Mouse (Mus musculus): ENCODE results near the gene Ccdc33. TPM values are rescaled to one million over a fixed set of nuclear protein-coding genes. Genes with fewer than 3 reads are reported as not detected.
A peak's percentile ranks its signal among the peaks of the same experiment; 100 is the strongest.

Ccdc33 gene
- polyA plus RNA-seq, 1 experiment from 2014 or later, result 0.25 TPM

DNA sequence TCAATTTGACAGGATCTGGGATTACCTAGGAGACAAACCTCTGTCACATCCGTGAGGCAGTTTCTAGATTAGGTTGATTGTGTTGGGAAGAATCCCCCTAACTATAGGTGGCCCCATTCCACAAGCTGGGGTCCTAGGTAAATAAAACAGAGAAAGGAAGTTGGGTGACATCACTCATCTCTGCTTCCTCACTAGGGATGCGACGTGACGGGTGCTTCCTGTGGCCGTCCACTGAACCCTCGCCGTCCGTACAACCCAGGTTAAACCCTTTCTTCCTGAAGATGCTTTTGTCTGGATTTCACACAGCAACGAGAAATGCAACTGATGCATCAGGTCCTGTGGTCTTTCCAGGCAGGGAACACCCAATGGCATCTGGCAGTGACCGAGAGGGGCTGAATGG, 71.6 kb downstream of the Ccdc33 start:
- H3K4me2 ChIP-seq (ENCODE audit: low read depth, low read length), result no peak overlapping the region
- no peaks in the 10 kb centered on the region for H3K36me3 ChIP-seq (ENCODE audit: control insufficient read depth, insufficient read depth, low read length)
- 78% methylated on average over 10 of the region's 10 CpGs for WGBS
- ATAC-seq (ENCODE audit: low read depth) (no peak), DNase-seq (ENCODE audit: low spot score) (no peak)
- H3K4me3 ChIP-seq (ENCODE audit: low read depth, low read length), result no peak overlapping the region
- peaks cover 8% of the 10 kb centered on the region; the same call in 1 of the 2 replicates for H3K4me1 ChIP-seq (ENCODE audit: control insufficient read depth, insufficient read depth, low read length)
- H3K27me3 ChIP-seq (replicated peaks; ENCODE audit: control insufficient read depth, insufficient read depth, low read length), result no peaks in the 10 kb centered on the region; the same call in 1 of the 2 replicates
- H3K27ac ChIP-seq (replicated peaks; ENCODE audit: low read depth, low read length), result no peak overlapping the region
- H3K9ac ChIP-seq (ENCODE audit: low read depth, low read length), result no peak overlapping the region
- no peaks in the 10 kb centered on the region for H3K9me3 ChIP-seq (ENCODE audit: control insufficient read depth, low read length)

DNA sequence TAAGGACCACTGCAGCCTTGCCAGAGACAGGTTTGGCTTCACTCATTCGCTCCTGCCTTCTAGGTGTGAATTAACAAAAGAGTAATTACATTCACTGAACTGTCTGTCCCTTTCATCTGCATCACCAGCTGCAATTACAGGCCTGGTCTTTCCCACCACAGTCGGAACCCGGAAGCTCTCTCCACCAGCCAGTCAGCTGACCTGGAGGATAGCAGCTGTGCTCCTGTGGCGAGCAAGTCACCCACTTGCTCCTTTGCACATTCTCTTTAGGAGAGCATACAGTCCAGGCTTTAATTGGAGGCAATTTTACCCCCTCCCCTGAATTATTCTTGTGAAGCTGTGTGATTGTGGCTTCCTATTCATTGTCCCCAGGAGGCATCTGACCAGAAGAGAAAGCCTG, 73.0 kb downstream of the Ccdc33 start:
- ATAC-seq (ENCODE audit: low read depth) (no peak), DNase-seq (ENCODE audit: low spot score) (peak; percentile 42)
- peaks cover 8% of the 10 kb centered on the region; the same call in 1 of the 2 replicates for H3K4me1 ChIP-seq (ENCODE audit: control insufficient read depth, insufficient read depth, low read length)
- no peaks in the 10 kb centered on the region for H3K9me3 ChIP-seq (ENCODE audit: control insufficient read depth, low read length)
- no peaks in the 10 kb centered on the region for H3K36me3 ChIP-seq (ENCODE audit: control insufficient read depth, insufficient read depth, low read length)
- no peak overlapping the region for H3K9ac ChIP-seq (ENCODE audit: low read depth, low read length)
- no peaks in the 10 kb centered on the region; the same call in 1 of the 2 replicates for H3K27me3 ChIP-seq (replicated peaks; ENCODE audit: control insufficient read depth, insufficient read depth, low read length)
- WGBS, result 31% methylated on average over 4 of the region's 4 CpGs
- H3K4me2 ChIP-seq (ENCODE audit: low read depth, low read length), result no peak overlapping the region
- H3K27ac ChIP-seq (replicated peaks; ENCODE audit: low read depth, low read length), result no peak overlapping the region
- H3K4me3 ChIP-seq (ENCODE audit: low read depth, low read length), result no peak overlapping the region

DNA sequence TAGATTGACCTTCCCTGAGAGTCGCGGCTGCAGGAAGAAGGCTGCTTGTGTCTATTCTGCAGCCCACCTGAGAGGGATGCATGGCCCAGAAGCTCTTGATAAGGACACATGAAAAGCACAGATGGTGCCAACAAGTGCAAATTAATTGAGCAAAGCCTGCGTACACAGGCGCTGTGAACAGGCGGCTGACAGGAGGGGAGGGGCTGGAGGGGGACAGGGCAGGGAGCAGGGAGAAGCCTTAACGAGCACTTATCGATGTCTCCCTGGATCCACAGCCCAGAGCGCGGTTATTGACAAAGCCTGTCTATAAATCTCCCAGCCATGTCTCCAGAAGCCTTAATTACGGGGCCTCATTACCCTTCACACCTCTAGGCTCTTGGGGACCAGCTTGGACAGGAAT, 73.8 kb downstream of the Ccdc33 start:
- H3K9ac ChIP-seq (ENCODE audit: low read depth, low read length), result no peak overlapping the region
- peaks cover 8% of the 10 kb centered on the region; the same call in 1 of the 2 replicates for H3K4me1 ChIP-seq (ENCODE audit: control insufficient read depth, insufficient read depth, low read length)
- no peak overlapping the region for H3K4me3 ChIP-seq (ENCODE audit: low read depth, low read length)
- no peak overlapping the region for H3K4me2 ChIP-seq (ENCODE audit: low read depth, low read length)
- ATAC-seq (ENCODE audit: low read depth) (0 out of 2 replicates have a peak, but pooled peaks have one; percentile 48), DNase-seq (ENCODE audit: low spot score) (no peak)
- no peak overlapping the region for H3K27ac ChIP-seq (replicated peaks; ENCODE audit: low read depth, low read length)
- no peaks in the 10 kb centered on the region for H3K9me3 ChIP-seq (ENCODE audit: control insufficient read depth, low read length)
- no peaks in the 10 kb centered on the region for H3K36me3 ChIP-seq (ENCODE audit: control insufficient read depth, insufficient read depth, low read length)
- WGBS, result 32% methylated on average over 10 of the region's 10 CpGs
- H3K27me3 ChIP-seq (replicated peaks; ENCODE audit: control insufficient read depth, insufficient read depth, low read length), result no peaks in the 10 kb centered on the region

DNA sequence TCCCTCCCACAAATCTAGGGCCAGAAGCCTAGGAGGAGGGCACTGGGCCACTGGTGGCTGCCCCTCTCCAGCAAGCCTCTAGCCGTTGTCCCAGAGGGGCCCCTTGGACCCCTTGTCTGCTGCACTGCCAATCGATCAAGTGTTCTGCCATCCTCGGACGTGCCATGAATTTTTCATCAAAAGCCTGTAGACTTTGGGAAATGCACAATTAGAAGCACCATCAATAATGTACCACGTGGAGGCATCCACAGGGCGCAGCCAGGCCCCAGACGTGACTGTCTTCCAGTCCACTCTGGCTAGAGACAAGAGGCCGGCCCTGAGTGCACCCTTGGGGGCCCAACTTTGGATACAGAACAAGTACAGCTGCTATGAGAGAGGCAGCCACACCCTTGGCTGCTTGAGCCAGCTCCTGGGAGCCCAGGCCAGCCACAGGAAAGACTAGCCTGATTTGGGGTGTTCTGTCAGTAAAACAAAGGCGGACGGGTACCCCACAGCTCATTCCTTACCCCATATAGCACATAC, 75.1 kb downstream of the Ccdc33 start:
- Histone ChIP-seq H3K9ac (ENCODE audit: low read depth, low read length) (no peak overlapping the region), H3K27ac (replicated peaks; ENCODE audit: low read depth, low read length) (no peak overlapping the region), H3K4me1 (ENCODE audit: control insufficient read depth, insufficient read depth, low read length) (peaks cover 8% of the 10 kb centered on the region; the same call in 1 of the 2 replicates), H3K27me3 (replicated peaks; ENCODE audit: control insufficient read depth, insufficient read depth, low read length) (no peaks in the 10 kb centered on the region), H3K36me3 (ENCODE audit: control insufficient read depth, insufficient read depth, low read length) (no peaks in the 10 kb centered on the region), H3K4me3 (ENCODE audit: low read depth, low read length) (no peak overlapping the region), H3K9me3 (ENCODE audit: control insufficient read depth, low read length) (no peaks in the 10 kb centered on the region), H3K4me2 (ENCODE audit: low read depth, low read length) (no peak overlapping the region)
- WGBS, result 84% methylated on average over 10 of the region's 10 CpGs
- ATAC-seq (ENCODE audit: low read depth) (no peak), DNase-seq (ENCODE audit: low spot score) (no peak)

DNA sequence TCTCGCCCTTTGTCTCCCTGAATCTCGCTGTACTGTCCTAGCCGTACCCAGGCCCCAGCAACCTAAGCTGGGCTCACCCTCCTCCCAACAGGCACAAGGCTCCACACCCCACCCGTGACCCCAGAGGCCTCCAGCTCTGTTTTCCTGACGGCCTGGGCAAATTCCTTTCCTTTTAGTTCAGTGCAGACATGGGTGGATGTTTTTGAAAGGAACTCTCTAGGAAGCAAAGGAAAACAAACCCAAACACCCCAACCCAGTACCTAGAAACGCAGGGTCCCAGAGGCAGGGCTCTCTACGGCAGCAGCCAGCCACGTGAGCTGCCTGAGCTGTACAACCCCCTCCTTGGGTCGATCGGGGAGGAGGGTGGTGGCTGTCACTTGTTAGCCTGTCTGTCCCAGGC, 76.2 kb downstream of the Ccdc33 start:
- Histone ChIP-seq H3K4me1 (ENCODE audit: control insufficient read depth, insufficient read depth, low read length) (peaks cover 8% of the 10 kb centered on the region; the same call in 1 of the 2 replicates), H3K4me3 (ENCODE audit: low read depth, low read length) (no peak overlapping the region), H3K36me3 (ENCODE audit: control insufficient read depth, insufficient read depth, low read length) (no peaks in the 10 kb centered on the region), H3K4me2 (ENCODE audit: low read depth, low read length) (no peak overlapping the region), H3K9ac (ENCODE audit: low read depth, low read length) (no peak overlapping the region), H3K9me3 (ENCODE audit: control insufficient read depth, low read length) (no peaks in the 10 kb centered on the region), H3K27ac (replicated peaks; ENCODE audit: low read depth, low read length) (no peak overlapping the region), H3K27me3 (replicated peaks; ENCODE audit: control insufficient read depth, insufficient read depth, low read length) (no peaks in the 10 kb centered on the region)
- ATAC-seq (ENCODE audit: low read depth) (no peak), DNase-seq (ENCODE audit: low spot score) (no peak)
- WGBS, result 29% methylated on average over 10 of the region's 10 CpGs

- Histone ChIP-seq H3K4me2 (ENCODE audit: low read depth, low read length) (no peak overlapping the region), H3K9me3 (ENCODE audit: control insufficient read depth, low read length) (no peaks in the 10 kb centered on the region), H3K4me3 (ENCODE audit: low read depth, low read length) (no peak overlapping the region), H3K9ac (ENCODE audit: low read depth, low read length) (no peak overlapping the region), H3K4me1 (ENCODE audit: control insufficient read depth, insufficient read depth, low read length) (peaks cover 8% of the 10 kb centered on the region; the same call in 1 of the 2 replicates), H3K27ac (replicated peaks; ENCODE audit: low read depth, low read length) (no peak overlapping the region), H3K36me3 (ENCODE audit: control insufficient read depth, insufficient read depth, low read length) (no peaks in the 10 kb centered on the region), H3K27me3 (replicated peaks; ENCODE audit: control insufficient read depth, insufficient read depth, low read length) (no peaks in the 10 kb centered on the region)
- no peak for DNase-seq (ENCODE audit: low spot score)
- 28% methylated on average over 4 of the region's 4 CpGs for WGBS
- no peak for ATAC-seq (ENCODE audit: low read depth)
Observed at GRCm38 (mm10) chr9:58040977-58041376, 77.6 kb downstream of the Ccdc33 start.

DNA sequence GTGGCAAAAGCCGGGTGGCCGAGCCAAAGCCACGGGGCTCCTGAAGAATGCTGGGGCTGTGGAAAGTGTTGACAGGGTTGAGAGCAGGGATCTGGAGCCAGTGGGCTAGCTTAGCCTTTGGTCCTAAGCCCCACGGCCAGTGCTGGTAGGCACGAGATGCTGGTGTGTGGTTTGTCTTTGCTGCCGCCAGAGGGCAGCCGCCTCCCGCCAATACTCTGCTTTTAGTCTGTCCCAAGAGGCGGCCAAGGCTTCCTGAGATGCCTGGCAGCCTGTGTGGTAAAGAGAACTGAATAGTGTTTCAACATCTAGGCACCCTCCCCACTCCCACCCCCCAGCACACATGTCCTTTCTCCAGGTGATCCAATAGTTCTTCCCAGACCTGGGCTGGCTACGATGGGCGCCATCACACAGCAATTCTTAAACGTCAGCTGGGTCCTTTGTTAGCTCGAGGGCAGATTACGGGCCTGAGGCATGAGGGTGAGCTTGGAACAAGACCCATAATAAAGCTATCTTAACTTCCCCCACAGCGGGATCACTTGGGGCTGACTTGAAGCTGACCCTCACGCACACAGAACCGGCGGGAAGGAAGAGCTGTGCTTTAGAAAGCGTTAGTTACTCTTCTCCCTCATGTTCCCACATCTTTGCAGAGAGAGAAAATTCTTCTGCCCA, 80.0 kb downstream of the Ccdc33 start:
- Histone ChIP-seq H3K9ac (ENCODE audit: low read depth, low read length) (no peak overlapping the region), H3K36me3 (ENCODE audit: control insufficient read depth, insufficient read depth, low read length) (no peaks in the 10 kb centered on the region), H3K27me3 (replicated peaks; ENCODE audit: control insufficient read depth, insufficient read depth, low read length) (no peaks in the 10 kb centered on the region), H3K4me2 (ENCODE audit: low read depth, low read length) (no peak overlapping the region), H3K4me1 (ENCODE audit: control insufficient read depth, insufficient read depth, low read length) (peaks cover 8% of the 10 kb centered on the region; the same call in 1 of the 2 replicates), H3K27ac (replicated peaks; ENCODE audit: low read depth, low read length) (no peak overlapping the region), H3K4me3 (ENCODE audit: low read depth, low read length) (no peak overlapping the region), H3K9me3 (ENCODE audit: control insufficient read depth, low read length) (no peaks in the 10 kb centered on the region)
- 27% methylated on average over 19 of the region's 19 CpGs for WGBS
- ATAC-seq (ENCODE audit: low read depth) (peak; percentile 83), DNase-seq (ENCODE audit: low spot score) (peak; percentile 90)

GRCm38 (mm10) chr9:58036961-58037360, 81.7 kb downstream of the Ccdc33 start:
- no peak overlapping the region for H3K4me2 ChIP-seq (ENCODE audit: low read depth, low read length)
- H3K9me3 ChIP-seq (ENCODE audit: control insufficient read depth, low read length), result no peaks in the 10 kb centered on the region
- no peaks in the 10 kb centered on the region; the same call in 1 of the 2 replicates for H3K4me1 ChIP-seq (ENCODE audit: control insufficient read depth, insufficient read depth, low read length)
- H3K9ac ChIP-seq (ENCODE audit: low read depth, low read length), result no peak overlapping the region
- ATAC-seq (ENCODE audit: low read depth) (no peak), DNase-seq (ENCODE audit: low spot score) (no peak)
- WGBS, result 55% methylated on average over 4 of the region's 4 CpGs
- H3K27me3 ChIP-seq (replicated peaks; ENCODE audit: control insufficient read depth, insufficient read depth, low read length), result no peaks in the 10 kb centered on the region
- H3K4me3 ChIP-seq (ENCODE audit: low read depth, low read length), result no peak overlapping the region
- no peak overlapping the region for H3K27ac ChIP-seq (replicated peaks; ENCODE audit: low read depth, low read length)
- no peaks in the 10 kb centered on the region for H3K36me3 ChIP-seq (ENCODE audit: control insufficient read depth, insufficient read depth, low read length)

Data from embryonic facial prominence, embryonic 14.5 days (tissue).